In the genomic region with DNA sequence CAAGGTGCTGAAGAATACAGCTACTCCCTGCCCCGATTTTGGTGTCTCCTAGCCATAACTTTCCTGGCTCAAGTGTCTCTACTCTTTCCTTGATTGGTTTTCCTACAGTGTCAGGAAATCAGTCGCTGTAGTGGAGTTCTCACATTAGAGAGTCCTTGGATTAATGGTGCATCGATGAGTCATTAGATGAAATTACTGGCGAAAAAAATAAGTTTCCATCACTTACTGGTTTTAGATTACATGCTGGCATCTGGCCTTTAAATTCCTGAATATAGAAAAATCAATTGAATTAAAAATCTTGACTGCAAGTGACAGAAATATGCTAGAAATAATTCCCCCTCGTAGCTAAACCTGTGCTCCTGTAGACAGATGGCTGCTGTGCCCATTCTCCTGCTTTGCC, we compare ENCODE assay signal across 29 mouse cellular contexts.
"Had no signal": no experiment of that assay in that cellular context is flagged by ENCODE, and none has a peak within 500 bp of the region (broad histone marks: within the 10 kb centered on the region; RNA-seq: fewer than 3 reads in every experiment).

No protein-coding gene starts in this region.

- H3K9ac ChIP-seq: heart, embryonic 12.5 days; hindbrain, embryonic 12.5 days; hindbrain, embryonic 14.5 days; intestine, embryonic 15.5 days; limb, embryonic 12.5 days; liver, embryonic 13.5 days; liver, embryonic 15.5 days; liver, postnatal 0 days had no signal

- ATAC-seq: hindbrain, embryonic 16.5 days; inflammation-experienced regulatory T-cells, adult 6 months; intestine, embryonic 15.5 days; intestine, postnatal 0 days; liver, postnatal 0 days had no signal

- H3K4me3 ChIP-seq: gastrocnemius, adult 2 months; heart, embryonic 10.5 days; heart, embryonic 12.5 days; hindbrain, embryonic 10.5 days; hindbrain, embryonic 12.5 days; intestine, embryonic 15.5 days; layer of hippocampus, adult 2 months; left cerebral cortex, adult 2 months; limb, embryonic 10.5 days; limb, embryonic 12.5 days; liver, embryonic 13.5 days; liver, embryonic 15.5 days had no signal

- DNase-seq: gastrocnemius, adult 2 months; gastrocnemius, postnatal 10 days; gastrocnemius, postnatal 25 days; heart, adult 18-20 months; heart, postnatal 10 days; heart, postnatal 4 days; kidney, adult 18-20 months; kidney, adult 8-10 months; kidney, postnatal 14 days; kidney, postnatal 4 days; liver; liver, embryonic 13.5 days; liver, postnatal 0 days had no signal

- H3K36me3 ChIP-seq: heart, embryonic 10.5 days; heart, embryonic 12.5 days; hindbrain, embryonic 10.5 days; hindbrain, embryonic 12.5 days; intestine, embryonic 15.5 days; limb, embryonic 10.5 days; limb, embryonic 12.5 days; liver, embryonic 13.5 days; liver, embryonic 15.5 days had no signal

- H3K4me2 ChIP-seq: heart, embryonic 12.5 days; hindbrain, embryonic 12.5 days; intestine, embryonic 15.5 days; limb, embryonic 12.5 days; liver, embryonic 11.5 days; liver, embryonic 13.5 days; liver, embryonic 15.5 days had no signal

- H3K27me3 ChIP-seq: hindbrain, embryonic 12.5 days; intestine, embryonic 15.5 days; limb, embryonic 12.5 days; liver, embryonic 13.5 days; liver, embryonic 15.5 days had no signal

- H3K9me3 ChIP-seq: heart, embryonic 10.5 days; hindbrain, embryonic 10.5 days; hindbrain, embryonic 12.5 days; intestine, embryonic 15.5 days; limb, embryonic 10.5 days; limb, embryonic 12.5 days; liver, embryonic 13.5 days; liver, embryonic 15.5 days had no signal

- H3K4me1 ChIP-seq: liver, embryonic 13.5 days; liver, embryonic 15.5 days had no signal

- H3K27ac ChIP-seq: heart, embryonic 10.5 days; hindbrain, embryonic 10.5 days; intestine, embryonic 15.5 days; kidney, postnatal 0 days; layer of hippocampus, adult 2 months; left cerebral cortex, adult 2 months; limb, embryonic 10.5 days; limb, embryonic 12.5 days; liver, embryonic 13.5 days; liver, embryonic 15.5 days had no signal
